Mouse (Mus musculus) forebrain, embryonic 12.5 days (tissue): ENCODE measurements at regions not wholly inside any gene's neighbourhood (a gene's known extent, or its start where the extent isn't known, plus 50 kb on each side); places are given as distances from the start of the nearest gene placed in this dataset.

Experiments used
- ATAC-seq: fragments of 200-750 bp; cut with Nextera tagmentation; 2 replicates; pipeline ENCODE4 v1.8.0; 2017; ENCODE audit warnings: moderate TSS enrichment; ENCODE audit not compliant: low FRiP score
- H3K27ac ChIP-seq: fragments of 300-500 bp; sonication (generic); 2 replicates; pipeline ENCODE4 v1.5.1; 2016; ENCODE audit warnings: mild to moderate bottlenecking
- H3K27me3 ChIP-seq: fragments of 300-500 bp; sonication (generic); 2 replicates; pipeline ENCODE4 v1.6.1; 2016; ENCODE audit warnings: mild to moderate bottlenecking
- H3K36me3 ChIP-seq: fragments of 300-500 bp; sonication (generic); replicated peaks from 2 replicates; pipeline ENCODE4 v1.6.1; 2016; ENCODE audit warnings: mild to moderate bottlenecking
- H3K4me1 ChIP-seq: fragments of 300-500 bp; sonication (generic); 2 replicates; pipeline ENCODE4 v1.6.1; 2016
- H3K4me2 ChIP-seq: fragments of 300-500 bp; sonication (generic); 2 replicates; pipeline ENCODE4 v1.6.1; 2016; ENCODE audit warnings: mild to moderate bottlenecking, moderate library complexity
- H3K4me3 ChIP-seq: fragments of 300-500 bp; sonication (generic); replicated peaks from 2 replicates; pipeline ENCODE4 v1.5.1; 2016; ENCODE audit warnings: mild to moderate bottlenecking
- H3K9ac ChIP-seq: fragments of 300-500 bp; sonication (generic); 2 replicates; pipeline ENCODE4 v1.6.1; 2016; ENCODE audit warnings: mild to moderate bottlenecking
- H3K9me3 ChIP-seq: fragments of 300-500 bp; sonication (generic); 2 replicates; pipeline ENCODE4 v1.6.1; 2016
- WGBS: fragments of 180-500 bp; shearing (Covaris S2); methylation state at CpG from one replicate; pipeline ENCODE4 v1.1.7; 2016; 5-methylcytosine and 5-hydroxymethylcytosine counted together

- no peak overlapping the region for H3K4me3 ChIP-seq
- H3K4me1 ChIP-seq, result no peaks in the 10 kb centered on the region
- H3K36me3 ChIP-seq, result no peaks in the 10 kb centered on the region
- no peak overlapping the region for H3K4me2 ChIP-seq
- no peak overlapping the region for H3K27ac ChIP-seq
- no peak for ATAC-seq
- no peaks in the 10 kb centered on the region for H3K9me3 ChIP-seq
- H3K27me3 ChIP-seq, result no peaks in the 10 kb centered on the region
- no peak overlapping the region for H3K9ac ChIP-seq
Observed at GRCm38 (mm10) chr12:28174078-28174477, 378.1 kb downstream of the Dcdc2c start.

GRCm38 (mm10) chr12:28158786-28159185, 393.4 kb downstream of the Dcdc2c start:
- Histone ChIP-seq H3K27me3 (no peaks in the 10 kb centered on the region), H3K9ac (no peak overlapping the region), H3K9me3 (no peaks in the 10 kb centered on the region), H3K27ac (no peak overlapping the region), H3K4me3 (no peak overlapping the region), H3K36me3 (no peaks in the 10 kb centered on the region), H3K4me2 (no peak overlapping the region), H3K4me1 (no peaks in the 10 kb centered on the region)
- WGBS, result 91% methylated on average over 1 of the region's 1 CpGs
- ATAC-seq, result no peak

- 76% methylated on average over 4 of the region's 4 CpGs for WGBS
- Histone ChIP-seq H3K36me3 (no peaks in the 10 kb centered on the region), H3K9ac (no peak overlapping the region), H3K27ac (no peak overlapping the region), H3K27me3 (no peaks in the 10 kb centered on the region), H3K9me3 (no peaks in the 10 kb centered on the region), H3K4me3 (no peak overlapping the region), H3K4me2 (no peak overlapping the region), H3K4me1 (no peaks in the 10 kb centered on the region)
- no peak for ATAC-seq
Observed at GRCm38 (mm10) chr12:28150759-28151158, 401.4 kb downstream of the Dcdc2c start.

DNA sequence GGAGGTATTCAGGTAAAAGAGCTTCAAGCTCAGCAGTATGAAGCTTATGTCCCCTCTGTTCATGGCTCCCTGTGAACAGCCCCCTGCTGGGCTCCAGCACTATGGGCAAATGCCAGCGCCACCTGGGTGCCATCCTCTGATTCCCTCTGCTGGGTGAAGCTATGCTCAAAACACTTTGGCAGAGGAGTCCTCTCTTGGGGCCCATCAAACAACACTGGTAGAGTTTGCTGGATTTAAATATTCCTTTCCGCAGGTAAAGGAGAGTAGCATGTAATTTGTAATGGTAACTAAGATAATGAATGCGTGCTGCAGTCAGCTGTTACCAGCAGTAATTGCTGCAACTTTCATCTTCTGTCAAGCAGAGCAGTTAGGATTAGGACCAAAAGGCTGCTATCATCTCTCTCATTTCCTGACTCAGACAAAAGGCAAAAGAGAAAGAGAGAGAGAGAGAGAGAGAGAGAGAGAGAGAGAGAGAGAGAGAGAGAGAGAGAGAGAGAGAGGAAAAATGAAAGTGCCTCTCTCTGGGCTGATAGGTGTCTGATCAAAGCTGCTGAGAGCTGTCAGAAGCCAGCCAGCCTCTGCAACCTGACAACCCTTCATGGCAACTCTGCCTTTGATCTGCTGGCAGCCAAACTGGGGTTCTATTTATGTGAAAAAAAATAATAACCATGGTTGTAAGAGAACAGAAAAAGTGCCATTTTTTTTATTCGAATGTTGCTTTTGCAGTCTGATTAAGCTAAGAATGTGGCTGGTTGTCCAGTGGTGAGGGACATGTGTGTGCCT, 416.2 kb downstream of the Dcdc2c start:
- H3K4me2 ChIP-seq, result no peak overlapping the region
- no peak for ATAC-seq

DNA sequence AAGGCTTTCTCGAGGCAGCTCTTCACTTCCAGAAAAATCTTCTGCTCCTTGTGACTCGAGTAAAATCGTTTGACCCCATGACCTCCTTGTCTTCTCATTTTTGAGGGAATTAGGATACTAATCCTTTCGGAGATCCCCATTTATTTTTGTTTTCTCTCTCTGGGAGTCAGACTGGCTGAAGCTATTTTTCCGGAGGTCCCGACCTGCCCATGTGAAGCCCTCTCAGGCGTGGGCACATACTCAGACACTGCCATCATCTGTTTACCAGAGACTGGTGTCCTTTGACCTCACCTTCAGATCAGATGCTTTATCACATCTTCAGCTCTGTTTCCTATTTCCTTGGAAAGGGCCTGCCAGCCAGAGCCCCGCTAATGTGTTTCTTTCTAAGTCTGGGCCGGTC, 429.4 kb downstream of the Dcdc2c start:
- Histone ChIP-seq H3K4me1 (no peaks in the 10 kb centered on the region; the same call in 1 of the 2 replicates), H3K27ac (no peak overlapping the region), H3K36me3 (no peaks in the 10 kb centered on the region), H3K4me3 (no peak overlapping the region), H3K4me2 (no peak overlapping the region), H3K9me3 (no peaks in the 10 kb centered on the region), H3K9ac (no peak overlapping the region), H3K27me3 (no peaks in the 10 kb centered on the region)
- WGBS, result 56% methylated on average over 9 of the region's 9 CpGs
- no peak for ATAC-seq

More for the DNA sequence above, 416.2 kb downstream of the Dcdc2c start:
- Histone ChIP-seq H3K36me3 (no peaks in the 10 kb centered on the region), H3K27ac (0 out of 2 replicates have a peak overlapping the region, but pooled peaks have one; percentile 42), H3K27me3 (no peaks in the 10 kb centered on the region), H3K4me1 (no peaks in the 10 kb centered on the region; the same call in 1 of the 2 replicates), H3K9me3 (no peaks in the 10 kb centered on the region), H3K4me3 (no peak overlapping the region), H3K9ac (no peak overlapping the region)
- 71% methylated on average over 4 of the region's 4 CpGs for WGBS

- Histone ChIP-seq H3K9ac (no peak overlapping the region), H3K4me1 (no peaks in the 10 kb centered on the region; the same call in 1 of the 2 replicates)
- 92% methylated on average over 3 of the region's 3 CpGs for WGBS
Observed at GRCm38 (mm10) chr12:28120106-28120505, 432.1 kb downstream of the Dcdc2c start.

DNA sequence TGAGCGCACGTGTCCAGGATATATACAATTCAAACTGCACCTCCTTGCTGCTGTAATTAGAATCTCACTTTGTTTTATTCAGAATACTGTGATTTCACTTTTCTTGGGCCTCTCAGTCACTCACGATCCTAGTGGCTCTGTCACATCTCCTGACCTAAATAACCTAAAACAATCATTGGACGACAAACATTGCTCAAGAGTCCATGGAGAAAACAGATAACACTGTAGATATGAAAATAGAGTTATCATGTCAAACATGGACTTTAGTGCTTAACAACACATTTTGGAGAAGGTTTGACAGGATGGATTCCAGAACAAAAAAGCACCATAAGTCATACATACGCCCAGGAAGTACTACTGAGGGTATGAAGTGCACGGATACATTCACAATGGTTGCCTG, 461.5 kb downstream of the Dcdc2c start:
- WGBS, result 94% methylated on average over 6 of the region's 6 CpGs
- Histone ChIP-seq H3K4me1 (no peaks in the 10 kb centered on the region), H3K4me2 (no peak overlapping the region), H3K9ac (no peak overlapping the region), H3K36me3 (no peaks in the 10 kb centered on the region), H3K4me3 (no peak overlapping the region), H3K27me3 (no peaks in the 10 kb centered on the region), H3K9me3 (no peaks in the 10 kb centered on the region), H3K27ac (no peak overlapping the region)
- ATAC-seq, result no peak

More at GRCm38 (mm10) chr12:28120106-28120505, 432.1 kb downstream of the Dcdc2c start:
- Histone ChIP-seq H3K27me3 (no peaks in the 10 kb centered on the region), H3K4me2 (no peak overlapping the region), H3K36me3 (no peaks in the 10 kb centered on the region), H3K27ac (no peak overlapping the region), H3K4me3 (no peak overlapping the region), H3K9me3 (no peaks in the 10 kb centered on the region)
- ATAC-seq, result no peak

GRCm38 (mm10) chr12:28085460-28085859, 466.7 kb downstream of the Dcdc2c start:
- Histone ChIP-seq H3K4me1 (no peaks in the 10 kb centered on the region), H3K4me3 (no peak overlapping the region), H3K27me3 (no peaks in the 10 kb centered on the region), H3K4me2 (no peak overlapping the region), H3K9ac (no peak overlapping the region), H3K36me3 (no peaks in the 10 kb centered on the region), H3K27ac (0 out of 2 replicates have a peak overlapping the region, but pooled peaks have one; percentile 19), H3K9me3 (no peaks in the 10 kb centered on the region)
- 55% methylated on average over 4 of the region's 4 CpGs for WGBS
- ATAC-seq, result no peak

DNA sequence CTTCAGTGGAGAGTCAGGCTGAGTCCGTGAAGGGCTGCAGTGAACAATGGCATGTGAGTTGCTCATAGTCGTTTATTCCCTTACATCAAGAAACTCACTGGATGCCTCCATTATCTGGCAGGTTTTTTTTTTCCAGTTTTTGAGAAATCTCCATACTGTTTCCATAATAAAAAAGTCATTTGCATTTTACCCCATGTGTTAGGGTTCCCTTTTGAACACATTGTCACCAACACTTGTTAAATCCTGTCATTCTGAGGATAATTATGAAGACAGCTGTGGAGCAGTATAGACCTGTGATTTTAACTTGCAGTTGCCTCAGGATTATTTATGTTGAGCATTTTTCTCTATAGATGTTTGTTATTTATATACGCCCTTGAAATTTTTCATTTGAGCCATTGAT, 475.6 kb downstream of the Dcdc2c start:
- Histone ChIP-seq H3K4me2 (no peak overlapping the region), H3K27ac (no peak overlapping the region), H3K4me1 (no peaks in the 10 kb centered on the region), H3K9me3 (no peaks in the 10 kb centered on the region), H3K36me3 (no peaks in the 10 kb centered on the region), H3K9ac (no peak overlapping the region), H3K4me3 (no peak overlapping the region), H3K27me3 (no peaks in the 10 kb centered on the region)
- 64% methylated on average over 3 of the region's 3 CpGs for WGBS
- no peak for ATAC-seq

DNA sequence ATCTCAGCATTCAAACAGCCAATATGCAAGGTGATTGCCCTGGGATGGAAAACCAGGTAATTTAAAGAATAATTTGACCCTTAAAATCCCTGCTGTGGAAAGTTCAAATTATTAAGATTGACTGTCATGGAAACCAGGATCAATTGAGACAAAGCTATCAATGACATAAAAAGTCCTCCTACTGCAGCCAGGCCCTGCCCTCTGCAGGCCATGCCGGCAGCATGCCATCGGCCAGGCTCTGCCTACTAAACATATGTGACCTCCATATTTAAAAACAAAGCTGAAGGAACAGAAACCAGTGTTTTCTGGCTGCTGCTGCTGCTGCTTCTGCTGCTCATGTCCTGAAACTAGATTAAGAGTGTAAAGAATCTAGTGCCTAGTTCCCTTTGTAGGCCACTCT, 483.6 kb downstream of the Dcdc2c start:
- Histone ChIP-seq H3K27me3 (no peaks in the 10 kb centered on the region), H3K27ac (no peak overlapping the region), H3K4me1 (peaks cover 6% of the 10 kb centered on the region), H3K4me3 (no peak overlapping the region), H3K36me3 (no peaks in the 10 kb centered on the region), H3K4me2 (no peak overlapping the region), H3K9me3 (no peaks in the 10 kb centered on the region), H3K9ac (no peak overlapping the region)
- WGBS, result 47% methylated on average over 2 of the region's 2 CpGs
- no peak for ATAC-seq

GRCm38 (mm10) chr12:28060281-28060680, 491.9 kb downstream of the Dcdc2c start:
- WGBS, result 75% methylated on average over 6 of the region's 6 CpGs
- no peak overlapping the region for H3K4me3 ChIP-seq
- H3K27ac ChIP-seq, result no peak overlapping the region
- H3K9ac ChIP-seq, result no peak overlapping the region
- H3K4me1 ChIP-seq, result peaks cover 14% of the 10 kb centered on the region
- no peak for ATAC-seq
- no peak overlapping the region for H3K4me2 ChIP-seq
- H3K27me3 ChIP-seq, result no peaks in the 10 kb centered on the region
- H3K9me3 ChIP-seq, result no peaks in the 10 kb centered on the region
- no peaks in the 10 kb centered on the region for H3K36me3 ChIP-seq

- Histone ChIP-seq H3K9ac (no peak overlapping the region), H3K4me2 (no peak overlapping the region), H3K36me3 (no peaks in the 10 kb centered on the region), H3K4me1 (peaks cover 15% of the 10 kb centered on the region), H3K27me3 (no peaks in the 10 kb centered on the region), H3K4me3 (no peak overlapping the region), H3K27ac (peak overlapping the region; percentile 75), H3K9me3 (no peaks in the 10 kb centered on the region)
- WGBS, result 24% methylated on average over 4 of the region's 4 CpGs
- ATAC-seq, result peak; percentile 95
Observed at GRCm38 (mm10) chr12:28055518-28056280, 496.5 kb downstream of the Dcdc2c start.
